Mouse (Mus musculus) ES-E14 (cell line): ENCODE measurements at regions not wholly inside any gene's neighbourhood (a gene's known extent, or its start where the extent isn't known, plus 50 kb on each side); places are given as distances from the start of the nearest gene placed in this dataset.
A peak's percentile ranks its signal among the peaks of the same experiment; 100 is the strongest.

Experiments
- DNase-seq: peaks from one replicate; pipeline ENCODE4 v3.0.0-alpha.2; 2013; ENCODE audit warnings: low read depth, low spot score
- H3K27ac ChIP-seq: 2 replicates; pipeline ENCODE4 v1.5.1; 2012; ENCODE audit warnings: low read depth, mild to moderate bottlenecking, low read length, moderate library complexity, mixed read lengths; ENCODE audit not compliant: poor library complexity, insufficient read depth, severe bottlenecking
- H3K36me3 ChIP-seq: 2 replicates; pipeline ENCODE4 v1.6.1; 2012; ENCODE audit warnings: mild to moderate bottlenecking, low read length, moderate library complexity, mixed read lengths; ENCODE audit not compliant: control insufficient read depth, poor library complexity, insufficient read depth, severe bottlenecking
- H3K4me1 ChIP-seq, 2 experiments: fragments of 150-350 bp in 1 of 2; sonication (generic) in 1 of 2; 2 replicates each; pipeline ENCODE4 v1.6.1; 2012; ENCODE audit warnings: low read length in 2 of 2, mild to moderate bottlenecking in 1 of 2, mixed read lengths in 1 of 2; ENCODE audit not compliant: control insufficient read depth in 2 of 2, insufficient read depth in 2 of 2, poor library complexity in 1 of 2
- H3K4me3 ChIP-seq, 2 experiments: fragments of 150-350 bp in 1 of 2; sonication (generic) in 1 of 2; 2 replicates each; pipeline ENCODE4 v1.5.1; 2012; ENCODE audit warnings: low read length in 2 of 2, low read depth in 1 of 2, mild to moderate bottlenecking in 1 of 2, mixed read lengths in 1 of 2; ENCODE audit not compliant: insufficient read depth in 1 of 2, poor library complexity in 1 of 2, severe bottlenecking in 1 of 2
- H3K9ac ChIP-seq: 2 replicates; pipeline ENCODE4 v1.6.1; 2012; ENCODE audit warnings: low read depth, mild to moderate bottlenecking, low read length, mixed read lengths; ENCODE audit not compliant: poor library complexity, insufficient read depth, severe bottlenecking
- H3K9me3 ChIP-seq: fragments of 150-350 bp; sonication (generic); 2 replicates; pipeline ENCODE4 v1.6.1; 2012; ENCODE audit warnings: low read depth, mild to moderate bottlenecking, low read length; ENCODE audit not compliant: control insufficient read depth, insufficient read depth
- CHD2 ChIP-seq: IDR thresholded peaks from 2 replicates; pipeline ENCODE4 v1.6.1; 2014; ENCODE audit warnings: mild to moderate bottlenecking, low read depth, low read length, inconsistent platforms
- HCFC1 ChIP-seq: IDR thresholded peaks from 2 replicates; pipeline ENCODE4 v1.6.1; 2012; ENCODE audit warnings: low read length, inconsistent platforms, borderline replicate concordance; ENCODE audit not compliant: insufficient read depth
- MAFK ChIP-seq: IDR thresholded peaks from 2 replicates; pipeline ENCODE4 v1.6.1; 2014; ENCODE audit warnings: mild to moderate bottlenecking, low read depth, low read length, inconsistent platforms; ENCODE audit not compliant: insufficient read depth
- ZC3H11A ChIP-seq: IDR thresholded peaks from 2 replicates; pipeline ENCODE4 v1.6.1; 2012; ENCODE audit warnings: low read depth, mild to moderate bottlenecking, inconsistent platforms, low read length, borderline replicate concordance
- ZNF384 ChIP-seq: IDR thresholded peaks from 2 replicates; pipeline ENCODE4 v1.6.1; 2012; ENCODE audit warnings: low read depth, low read length, inconsistent platforms
- in situ Hi-C, 2 experiments: fragments of 600-800 bp; cut with MboI; formaldehyde crosslinking; loops; one replicate each; pipeline ENCODE4 v1.15.1; 2025; ENCODE audit warnings: low sequenced_read_pairs in 2 of 2, inconsistent platforms in 1 of 2; ENCODE audit not compliant: unreplicated experiment in 2 of 2

- DNase-seq = no peak
- in situ Hi-C loops = no loop called here
- no peaks in the 10 kb centered on the region for H3K36me3 ChIP-seq
- TF ChIP-seq ZNF384 (no peak), HCFC1 (no peak), MAFK (no peak), CHD2 (no peak), ZC3H11A (no peak)
- H3K9ac ChIP-seq = no peak overlapping the region
- H3K4me3 ChIP-seq = no peak overlapping the region
- H3K4me1 ChIP-seq = no peaks in the 10 kb centered on the region
- no peak overlapping the region for H3K27ac ChIP-seq
- H3K9me3 ChIP-seq = no peaks in the 10 kb centered on the region
These were observed 83.0 kb downstream of the Etaa1 start for GRCm38 (mm10) chr11:17870690-17871089.

GRCm38 (mm10) chr11:17871920-17872319, 81.8 kb downstream of the Etaa1 start:
- in situ Hi-C loops = no loop called here
- no peak overlapping the region for H3K9ac ChIP-seq
- no peak overlapping the region for H3K27ac ChIP-seq
- H3K9me3 ChIP-seq = no peaks in the 10 kb centered on the region
- no peaks in the 10 kb centered on the region for H3K36me3 ChIP-seq
- no peak overlapping the region for H3K4me3 ChIP-seq
- H3K4me1 ChIP-seq = no peaks in the 10 kb centered on the region
- TF ChIP-seq ZNF384 (no peak), CHD2 (no peak), ZC3H11A (no peak)
- DNase-seq = no peak

- H3K9me3 ChIP-seq = no peaks in the 10 kb centered on the region
- no peak for TF ChIP-seq ZNF384
- TF ChIP-seq ZC3H11A = no peak
- peak; percentile 76 for TF ChIP-seq CHD2
- no peak for TF ChIP-seq HCFC1
- TF ChIP-seq MAFK = no peak
- H3K9ac ChIP-seq = no peak overlapping the region
- H3K36me3 ChIP-seq = no peaks in the 10 kb centered on the region
- H3K27ac ChIP-seq = no peak overlapping the region
- H3K4me1 ChIP-seq = no peaks in the 10 kb centered on the region; a peak in 1 of 4 replicates
- H3K4me3 ChIP-seq = no peak overlapping the region
- in situ Hi-C loops = no loop called here
- DNase-seq = peak; percentile 72
These were observed 70.4 kb downstream of the Etaa1 start for GRCm38 (mm10) chr11:17883276-17883675.
